Mouse (Mus musculus) kidney, adult 9 months (tissue): Measurements from ENCODE around the gene Rbpjl.

ENCODE experiments used
- DNase-seq: peaks from one replicate; pipeline ENCODE4 v3.0.0; 2022

Rbpjl gene

GRCm38 (mm10) chr2:164448921-164449320 lies 46.0 kb downstream of the Rbpjl start:
- peak; percentile 19 for DNase-seq

DNA sequence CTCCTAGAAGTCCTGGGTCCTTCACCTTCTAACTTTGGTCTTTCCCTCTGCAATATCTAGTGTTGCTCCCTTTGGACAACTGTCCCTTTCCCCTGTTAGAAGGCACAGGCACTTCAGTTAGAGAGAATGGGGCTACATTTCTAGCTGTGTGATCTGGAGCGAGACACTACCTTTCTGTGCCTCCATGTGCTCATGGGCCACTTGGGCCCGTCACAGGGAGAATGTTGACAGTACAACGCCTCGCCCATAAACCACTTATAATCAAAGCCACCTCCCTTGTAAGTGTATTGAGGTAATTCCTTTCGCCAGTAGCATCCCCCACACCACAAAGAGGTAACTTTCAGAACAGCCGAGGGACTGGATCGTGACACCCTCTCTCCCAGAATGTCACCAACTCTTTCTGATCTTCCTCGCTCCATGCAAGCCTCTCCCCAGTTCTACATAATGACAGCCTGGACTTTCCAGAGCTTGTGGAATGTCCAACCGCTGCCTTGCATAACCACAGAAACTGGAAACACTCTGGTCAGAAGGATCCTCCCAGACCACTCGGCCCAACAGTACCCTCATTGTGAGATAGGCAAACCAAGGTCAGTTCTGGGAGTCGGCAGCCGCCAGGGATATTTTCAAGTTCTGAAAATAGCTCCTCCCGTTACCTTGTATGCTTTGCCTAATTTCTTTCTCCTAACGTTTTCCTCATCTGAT lies 46.6 kb downstream of the Rbpjl start:
- no peak for DNase-seq

- no peak for DNase-seq
Observed at GRCm38 (mm10) chr2:164452000-164452676, 49.2 kb downstream of the Rbpjl start.

- DNase-seq = peak; percentile 66
Observed at GRCm38 (mm10) chr2:164453047-164453757, 50.3 kb downstream of the Rbpjl start.

GRCm38 (mm10) chr2:164453887-164454500 lies 51.1 kb downstream of the Rbpjl start:
- peak; percentile 82 for DNase-seq

DNA sequence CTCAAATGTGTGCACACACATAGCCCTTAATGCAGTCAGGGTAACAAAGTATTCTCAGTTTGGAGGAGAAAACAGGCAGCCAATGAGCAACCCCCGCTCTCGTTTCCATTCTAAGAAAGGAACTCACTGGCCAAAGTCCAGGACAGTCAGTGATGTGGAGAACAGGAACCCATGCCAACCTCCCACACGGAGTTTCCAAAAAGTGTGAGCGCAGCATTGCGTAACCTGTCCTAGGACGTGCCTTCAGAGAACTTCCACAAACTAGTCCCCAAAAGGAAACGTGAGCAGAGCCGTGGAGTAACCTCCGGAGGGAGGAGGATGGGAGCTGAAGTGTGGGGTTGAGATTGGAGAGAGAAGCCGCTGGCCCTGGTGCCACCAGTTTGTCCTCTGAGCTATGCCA lies 51.9 kb downstream of the Rbpjl start:
- peak; percentile 99 for DNase-seq

- DNase-seq = peak; percentile 60
Observed at GRCm38 (mm10) chr2:164455421-164456190, 52.7 kb downstream of the Rbpjl start.

- DNase-seq = no peak
Observed at GRCm38 (mm10) chr2:164456413-164456812, 53.5 kb downstream of the Rbpjl start.

DNA sequence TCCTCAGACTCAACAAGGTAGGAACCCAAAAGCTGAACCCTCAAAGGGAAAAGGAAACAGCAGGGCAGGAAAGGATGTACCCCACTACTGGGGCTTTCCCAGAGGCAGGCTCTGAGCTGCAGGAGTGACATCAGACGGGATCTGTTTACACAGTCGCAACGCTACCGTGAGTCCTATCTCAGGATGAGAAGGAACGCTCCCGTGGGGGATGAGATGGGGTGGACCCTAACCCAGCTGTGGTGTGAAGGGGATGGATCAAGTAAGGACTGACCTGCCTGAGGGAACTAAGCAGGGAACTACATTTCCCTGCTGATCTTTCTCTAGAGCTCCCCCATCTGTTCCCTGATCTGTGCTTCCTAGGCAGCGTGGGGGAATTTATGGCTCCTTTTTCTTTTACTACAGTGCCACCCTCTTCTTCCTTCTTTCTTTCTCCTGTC lies 53.9 kb downstream of the Rbpjl start, which contains the start of gene Sys1:
Sys1 (plus strand) TSS at position 101 of the 437 bp plus-strand sequence.
- peak; percentile 68 for DNase-seq

- DNase-seq = peak; percentile 93
Observed at GRCm38 (mm10) chr2:164457942-164458341, 55.0 kb downstream of the Rbpjl start.

GRCm38 (mm10) chr2:164458535-164458934 lies 55.6 kb downstream of the Rbpjl start:
- DNase-seq = peak; percentile 83

DNA sequence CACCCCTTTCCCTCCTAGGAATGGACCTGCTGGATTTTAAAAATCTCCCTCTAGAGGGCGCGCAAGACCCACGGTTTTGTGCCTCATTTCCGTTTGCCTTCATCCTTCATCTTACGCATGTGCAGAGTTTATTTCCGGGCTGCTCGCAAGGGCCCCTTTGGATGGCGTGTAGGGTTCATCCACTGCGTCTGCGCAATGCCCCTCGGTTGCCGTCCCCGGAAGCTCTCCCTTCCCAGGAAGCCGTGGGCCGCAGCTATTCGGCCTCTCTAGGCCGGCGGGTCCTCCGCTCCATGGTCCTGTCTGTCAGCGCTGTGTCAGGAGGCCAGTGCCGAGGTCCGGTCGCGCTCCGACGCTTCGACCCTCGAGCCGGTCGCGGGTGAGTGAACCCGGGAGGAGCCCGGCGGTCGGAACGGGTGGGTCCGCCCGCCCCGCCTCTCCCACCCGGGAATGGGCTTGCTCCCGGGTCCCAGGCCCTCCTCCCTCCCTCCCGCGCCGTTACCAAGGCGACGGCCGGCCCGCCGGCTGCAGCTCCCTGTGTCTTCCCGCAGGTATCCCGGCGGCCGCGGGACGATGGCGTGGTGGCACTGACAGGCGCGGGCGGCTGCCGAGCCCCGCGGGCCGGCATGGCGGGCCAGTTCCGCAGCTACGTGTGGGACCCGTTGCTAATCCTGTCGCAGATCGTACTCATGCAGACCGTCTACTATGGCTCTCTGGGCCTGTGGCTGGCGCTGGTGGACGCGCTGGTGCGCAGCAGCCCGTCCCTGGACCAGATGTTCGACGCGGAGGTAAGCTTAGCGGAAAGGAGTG lies 58.0 kb downstream of the Rbpjl start, which contains the start of gene Gm20458:
Gm20458 (plus strand) TSS at position 223 of the 807 bp plus-strand sequence.
- DNase-seq = peak; percentile 99
